Mouse (Mus musculus) kidney, postnatal 0 days (tissue): ENCODE measurements at regions not wholly inside any gene's neighbourhood (a gene's known extent, or its start where the extent isn't known, plus 50 kb on each side); places are given as distances from the start of the nearest gene placed in this dataset.

Experiments used
- ATAC-seq: fragments of 200-750 bp; cut with Nextera tagmentation; replicated peaks from 2 replicates; pipeline ENCODE4 v1.8.0; 2017; ENCODE audit warnings: low read depth, moderate number of reproducible peaks, moderate TSS enrichment, moderate library complexity; ENCODE audit not compliant: low FRiP score
- DNase-seq: peaks from one replicate; pipeline ENCODE4 v3.0.0-alpha.2; 2016; ENCODE audit warnings: low spot score
- H3K27ac ChIP-seq: fragments of 300-500 bp; sonication (generic); 2 replicates; pipeline ENCODE4 v1.5.1; 2014; ENCODE audit warnings: mild to moderate bottlenecking
- H3K27me3 ChIP-seq: fragments of 300-500 bp; sonication (generic); 2 replicates; pipeline ENCODE4 v1.6.1; 2014; ENCODE audit warnings: low read length, mixed read lengths; ENCODE audit not compliant: insufficient read depth
- H3K36me3 ChIP-seq: fragments of 300-500 bp; sonication (generic); 2 replicates; pipeline ENCODE4 v1.6.1; 2014; ENCODE audit warnings: low read length, mixed read lengths; ENCODE audit not compliant: insufficient read depth
- H3K4me1 ChIP-seq: fragments of 300-500 bp; sonication (generic); replicated peaks from 2 replicates; pipeline ENCODE4 v1.6.1; 2014; ENCODE audit warnings: antibody characterized with exemption, low read length, mixed read lengths; ENCODE audit not compliant: insufficient read depth
- H3K4me2 ChIP-seq: fragments of 300-500 bp; sonication (generic); 2 replicates; pipeline ENCODE4 v1.6.1; 2014; ENCODE audit warnings: mild to moderate bottlenecking, low read length, moderate library complexity, mixed read lengths
- H3K4me3 ChIP-seq: fragments of 300-500 bp; sonication (generic); replicated peaks from 2 replicates; pipeline ENCODE4 v1.5.1; 2014; ENCODE audit warnings: low read depth, low read length
- H3K9ac ChIP-seq: fragments of 300-500 bp; sonication (generic); 2 replicates; pipeline ENCODE4 v1.6.1; 2014; ENCODE audit warnings: low read depth, low read length
- H3K9me3 ChIP-seq: fragments of 300-500 bp; sonication (generic); replicated peaks from 2 replicates; pipeline ENCODE4 v1.6.1; 2016; ENCODE audit warnings: low read length, inconsistent platforms, mixed read lengths
- CTCF ChIP-seq: IDR thresholded peaks from 2 replicates; pipeline ENCODE4 v1.5.1; 2016; ENCODE audit warnings: antibody characterized with exemption, low read depth, mild to moderate bottlenecking, moderate library complexity
- WGBS: fragments of 180-500 bp; shearing (Covaris S2); extraction: QIAGEN DNeasy Blood & Tissue Kit; methylation state at CpG from one replicate; pipeline ENCODE4 v1.1.7; 2014; 5-methylcytosine and 5-hydroxymethylcytosine counted together

- WGBS, result 64% methylated on average over 5 of the region's 5 CpGs
These were observed 404.0 kb downstream of the Insc start for GRCm38 (mm10) chr7:115147352-115147977.

GRCm38 (mm10) chr7:115153291-115153690, 409.8 kb downstream of the Insc start:
- no peaks in the 10 kb centered on the region for H3K9me3 ChIP-seq
- ATAC-seq, result no peak
- no peaks in the 10 kb centered on the region for H3K27me3 ChIP-seq
- H3K36me3 ChIP-seq, result no peaks in the 10 kb centered on the region
- H3K4me2 ChIP-seq, result no peak overlapping the region
- H3K4me3 ChIP-seq, result no peak overlapping the region
- no peaks in the 10 kb centered on the region for H3K4me1 ChIP-seq
- no peak for DNase-seq
- no peak overlapping the region for H3K27ac ChIP-seq
- no peak overlapping the region for H3K9ac ChIP-seq
- no peak for TF ChIP-seq CTCF

More at GRCm38 (mm10) chr7:115147352-115147977, 404.0 kb downstream of the Insc start:
- no peaks in the 10 kb centered on the region for H3K4me1 ChIP-seq
- DNase-seq, result no peak
- H3K9ac ChIP-seq, result no peak overlapping the region
- H3K27me3 ChIP-seq, result no peaks in the 10 kb centered on the region
- no peaks in the 10 kb centered on the region for H3K36me3 ChIP-seq
- no peak overlapping the region for H3K27ac ChIP-seq
- H3K4me2 ChIP-seq, result no peak overlapping the region
- no peak for ATAC-seq
- no peak for TF ChIP-seq CTCF
- no peaks in the 10 kb centered on the region for H3K9me3 ChIP-seq
- no peak overlapping the region for H3K4me3 ChIP-seq

- Histone ChIP-seq H3K27ac (no peak overlapping the region), H3K27me3 (no peaks in the 10 kb centered on the region), H3K9me3 (no peaks in the 10 kb centered on the region), H3K9ac (no peak overlapping the region), H3K4me3 (no peak overlapping the region), H3K4me1 (no peaks in the 10 kb centered on the region), H3K4me2 (no peak overlapping the region), H3K36me3 (no peaks in the 10 kb centered on the region)
- no peak for DNase-seq
- TF ChIP-seq CTCF, result no peak
- WGBS, result 56% methylated on average over 4 of the region's 4 CpGs
- no peak for ATAC-seq
These were observed 410.4 kb downstream of the Insc start for GRCm38 (mm10) chr7:115153764-115154509.

GRCm38 (mm10) chr7:115170023-115170422, 426.5 kb downstream of the Insc start:
- no peaks in the 10 kb centered on the region for H3K36me3 ChIP-seq
- WGBS, result 54% methylated on average over 6 of the region's 6 CpGs
- H3K4me1 ChIP-seq, result no peaks in the 10 kb centered on the region
- no peak overlapping the region for H3K4me2 ChIP-seq
- H3K9me3 ChIP-seq, result no peaks in the 10 kb centered on the region
- no peak overlapping the region for H3K27ac ChIP-seq
- H3K9ac ChIP-seq, result no peak overlapping the region
- H3K27me3 ChIP-seq, result no peaks in the 10 kb centered on the region
- no peak overlapping the region for H3K4me3 ChIP-seq
- no peak for DNase-seq
- no peak for ATAC-seq
- TF ChIP-seq CTCF, result no peak

- no peak overlapping the region for H3K27ac ChIP-seq
- 28% methylated on average over 9 of the region's 9 CpGs for WGBS
- no peak overlapping the region for H3K4me3 ChIP-seq
- no peaks in the 10 kb centered on the region for H3K27me3 ChIP-seq
- H3K4me1 ChIP-seq, result no peaks in the 10 kb centered on the region
- H3K4me2 ChIP-seq, result no peak overlapping the region
- DNase-seq, result peak; percentile 24
- H3K36me3 ChIP-seq, result no peaks in the 10 kb centered on the region
- no peak for ATAC-seq
- no peak for TF ChIP-seq CTCF
- H3K9me3 ChIP-seq, result no peaks in the 10 kb centered on the region
- no peak overlapping the region for H3K9ac ChIP-seq
These were observed 426.9 kb downstream of the Insc start for GRCm38 (mm10) chr7:115170439-115170838.

- ATAC-seq (no peak), DNase-seq (no peak)
- WGBS, result 79% methylated on average over 5 of the region's 5 CpGs
- H3K27ac ChIP-seq, result no peak overlapping the region
- TF ChIP-seq CTCF, result no peak
- no peak overlapping the region for H3K4me2 ChIP-seq
- no peaks in the 10 kb centered on the region for H3K27me3 ChIP-seq
- H3K9me3 ChIP-seq, result no peaks in the 10 kb centered on the region
- H3K9ac ChIP-seq, result no peak overlapping the region
- H3K4me1 ChIP-seq, result 0 out of 2 replicates have a peak, but pooled peaks cover 2% of the 10 kb centered on the region
- H3K36me3 ChIP-seq, result no peaks in the 10 kb centered on the region
- H3K4me3 ChIP-seq, result no peak overlapping the region
These were observed 449.0 kb downstream of the Insc start for GRCm38 (mm10) chr7:115192482-115192881.
